ENCODE assay signal across 15 mouse cellular contexts in genomic region chr11:121559527-121560293, GRCm38 (mm10). TPM values are rescaled to one million over a fixed set of nuclear protein-coding genes. Genes with fewer than 3 reads are reported as not detected.
DNase-seq lines count a peak whose midpoint lies in the region; ATAC-seq and TF ChIP-seq lines count a peak whose summit lies in the region.
"Had no signal": no experiment of that assay in that cellular context is flagged by ENCODE, and none has a peak within 500 bp of the region (broad histone marks: within the 10 kb centered on the region; RNA-seq: fewer than 3 reads in every experiment).

No protein-coding gene starts in this region.

- peak; percentile 88 for ATAC-seq in common myeloid progenitor, adult 5-6 weeks (replicated peaks; ENCODE audit: low read depth, poor library complexity, severe bottlenecking)
- peak; percentile 57 for ATAC-seq in liver, embryonic 16.5 days (ENCODE audit: low read depth)
- ATAC-seq: forebrain, embryonic 13.5 days had no signal

- 14% methylated on average over 4 of the region's 4 CpGs for WGBS in liver, embryonic 16.5 days (ENCODE audit: insufficient replicate concordance)
- WGBS in thymus, adult 2 months = 4% methylated on average over 4 of the region's 4 CpGs

- no peak overlapping the region for H3K4me2 ChIP-seq in liver, embryonic 16.5 days (ENCODE audit: low read depth, low read length)
- H3K4me2 ChIP-seq: forebrain, embryonic 13.5 days; limb, embryonic 12.5 days; neural tube, embryonic 12.5 days had no signal

- peaks cover 8% of the 10 kb centered on the region for H3K4me1 ChIP-seq in liver, embryonic 16.5 days (ENCODE audit: control insufficient read depth, low read depth, low read length)
- H3K4me1 ChIP-seq in thymus, adult 2 months (replicated peaks; ENCODE audit: control insufficient read depth, insufficient read depth, low read length) = peaks cover 26% of the 10 kb centered on the region
- H3K4me1 ChIP-seq: forebrain, embryonic 13.5 days; hindbrain, embryonic 10.5 days; limb, embryonic 12.5 days; neural tube, embryonic 12.5 days had no signal

- peak; percentile 51 to 64 for DNase-seq in CD8-positive naive resting alpha-beta T cell, adult 2 months (ENCODE audit: low read depth in 2 of 2, low spot score in 2 of 2)
- peak; percentile 78 for DNase-seq in thymus, adult 2 months
- DNase-seq in kidney, postnatal 25 days = no peak
- DNase-seq in kidney, postnatal 36 days = no peak
- DNase-seq in right cerebral cortex, adult 2 months (ENCODE audit: low spot score in 2 of 2) = no peak
- no peak for DNase-seq in embryo, embryonic 11 days
- DNase-seq: adrenal gland, adult 2 months; cerebellum, adult 11 months; lung, postnatal 4 days had no signal

- H3K27me3 ChIP-seq in liver, embryonic 16.5 days (ENCODE audit: control insufficient read depth, insufficient read depth, low read depth, low read length) = no peaks in the 10 kb centered on the region
- no peaks in the 10 kb centered on the region for H3K27me3 ChIP-seq in thymus, adult 2 months (ENCODE audit: control insufficient read depth, insufficient read depth, low read length)
- H3K27me3 ChIP-seq: forebrain, embryonic 13.5 days; limb, embryonic 12.5 days; neural tube, embryonic 12.5 days had no signal

- H3K36me3 ChIP-seq in liver, embryonic 16.5 days (ENCODE audit: control insufficient read depth, insufficient read depth) = no peaks in the 10 kb centered on the region
- no peaks in the 10 kb centered on the region; the same call in 1 of the 2 replicates for H3K36me3 ChIP-seq in thymus, adult 2 months (ENCODE audit: control insufficient read depth, insufficient read depth, low read length)

- no peaks in the 10 kb centered on the region for H3K9me3 ChIP-seq in liver, embryonic 16.5 days (replicated peaks; ENCODE audit: control insufficient read depth, low read length)
- H3K9me3 ChIP-seq: forebrain, embryonic 13.5 days; hindbrain, embryonic 10.5 days; limb, embryonic 12.5 days; neural tube, embryonic 12.5 days had no signal

- 0 out of 2 replicates have a peak overlapping the region, but pooled peaks have one; percentile 29 for H3K27ac ChIP-seq in liver, embryonic 16.5 days (ENCODE audit: low read length)
- H3K27ac ChIP-seq in thymus, adult 2 months (ENCODE audit: control insufficient read depth, insufficient read depth, low read length) = peak overlapping the region; percentile 88
- H3K27ac ChIP-seq: forebrain, embryonic 13.5 days; hindbrain, embryonic 10.5 days; limb, embryonic 12.5 days; neural tube, embryonic 12.5 days had no signal

- TF ChIP-seq POLR2A in thymus, adult 2 months (IDR thresholded peaks at IDR 0.05; ENCODE audit: control insufficient read depth, extremely low read depth, insufficient read depth, low read length, poor library complexity) = no peak

- no peak overlapping the region for H3K9ac ChIP-seq in liver, embryonic 16.5 days (ENCODE audit: low read depth, low read length)
- H3K9ac ChIP-seq: forebrain, embryonic 13.5 days; limb, embryonic 12.5 days; neural tube, embryonic 12.5 days had no signal

- H3K4me3 ChIP-seq in liver, embryonic 16.5 days (ENCODE audit: low read depth, low read length) = no peak overlapping the region
- peak overlapping the region; percentile 10; the same call in 1 of the 2 replicates for H3K4me3 ChIP-seq in thymus, adult 2 months (ENCODE audit: control insufficient read depth, insufficient read depth, low read length)
- H3K4me3 ChIP-seq: forebrain, embryonic 13.5 days; hindbrain, embryonic 10.5 days; limb, embryonic 12.5 days; neural tube, embryonic 12.5 days had no signal

- no peak for TF ChIP-seq CTCF in thymus, adult 2 months (IDR thresholded peaks at IDR 0.05; ENCODE audit: borderline replicate concordance, control insufficient read depth, extremely low read depth, insufficient read depth, low read length, poor library complexity)

RNA-seq across cellular contexts. Expression of gene Zfp750, which starts 40.6 kb away (rescaled TPM):
- not detected in 2 replicates for total RNA-seq in common myeloid progenitor, adult 5-6 weeks (2017)
- 1.3 and 1.8 TPM in 2 replicates for polyA plus RNA-seq in liver, embryonic 16.5 days (2015; fragmentation: Nextera tagmentation; extraction: Ambion mirVana)
- 2.3 and 2.4 TPM in 2 replicates for polyA plus RNA-seq in thymus, adult 2 months (2012; rRNA removed)

Comparison
In these comparisons a context has a peak if more than half of its experiments do, and no peak if none do; other contexts are left out.
1. DNase-seq: peak in CD8-positive naive resting alpha-beta T cell, adult 2 months (2 of 2) and thymus, adult 2 months (single experiment); none in kidney, postnatal 25 days (0 of 2), kidney, postnatal 36 days (0 of 2), right cerebral cortex, adult 2 months (0 of 2) and embryo, embryonic 11 days (single experiment).